Mouse (Mus musculus) myocyte (in vitro differentiated cells): ENCODE measurements around the gene Afdn.
A peak's percentile ranks its signal among the peaks of the same experiment; 100 is the strongest.

Source experiments
- MAX ChIP-seq: IDR thresholded peaks from one replicate; pipeline ENCODE4 v1.6.1; 2011; ENCODE audit warnings: low read depth, mild to moderate bottlenecking, control low read depth
- MYOD1 ChIP-seq, 3 experiments: IDR thresholded peaks; one replicate each; pipeline ENCODE4 v1.6.1; 2011; ENCODE audit warnings: control low read depth in 2 of 3, low read depth in 2 of 3, mild to moderate bottlenecking in 2 of 3, moderate library complexity in 1 of 3; ENCODE audit not compliant: insufficient read length in 2 of 3, control insufficient read depth in 1 of 3
- MYOG ChIP-seq, 3 experiments: IDR thresholded peaks; one replicate each; pipeline ENCODE4 v1.6.1; 2011; ENCODE audit warnings: control low read depth in 2 of 3, low read depth in 2 of 3, mild to moderate bottlenecking in 2 of 3; ENCODE audit not compliant: insufficient read length in 2 of 3, control insufficient read depth in 1 of 3, insufficient read depth in 1 of 3
- POLR2A ChIP-seq: IDR thresholded peaks from one replicate; pipeline ENCODE4 v1.6.1; 2011; ENCODE audit warnings: low read depth, mild to moderate bottlenecking, control low read depth, moderate library complexity; ENCODE audit not compliant: insufficient read length
- POLR2AphosphoS2 ChIP-seq: IDR thresholded peaks from one replicate; pipeline ENCODE4 v1.6.1; 2011; ENCODE audit warnings: low read depth, control low read depth; ENCODE audit not compliant: insufficient read length
- TCF3 ChIP-seq: IDR thresholded peaks from one replicate; pipeline ENCODE4 v1.6.1; 2011; ENCODE audit warnings: low read depth, control low read depth; ENCODE audit not compliant: insufficient read length

GRCm38 (mm10) chr17:13743709-13744079 lies 16.6 kb upstream of the Afdn start:
- TF ChIP-seq MYOD1 (IDR thresholded peaks at IDR 0.05; ENCODE audit: control insufficient read depth in 1 of 3, insufficient read length in 2 of 3, low read depth in 2 of 3), result peak in 1 of 3 experiments; percentile 31
- no peak for TF ChIP-seq POLR2A
- no peak for TF ChIP-seq MAX
- no peak for TF ChIP-seq TCF3
- TF ChIP-seq MYOG (IDR thresholded peaks at IDR 0.05; ENCODE audit: control insufficient read depth in 1 of 3, insufficient read depth in 1 of 3, insufficient read length in 2 of 3, low read depth in 2 of 3), result peak in 1 of 3 experiments; percentile 32
- TF ChIP-seq POLR2AphosphoS2, result no peak
